Mouse (Mus musculus) heart, adult 2 months (tissue): ENCODE results near the gene Rnps1. TPM values are rescaled to one million over a fixed set of nuclear protein-coding genes. Genes with fewer than 3 reads are reported as not detected.
A peak's percentile ranks its signal among the peaks of the same experiment; 100 is the strongest.

Experiments
- DNase-seq, 2 experiments: peaks; one replicate each; pipeline ENCODE4 v3.0.0; 2021
- H3K27ac ChIP-seq: fragments of 200-600 bp; 2 replicates; pipeline ENCODE4 v1.8.1; 2022
- H3K27me3 ChIP-seq: fragments of 200-500 bp; 2 replicates; pipeline ENCODE4 v1.6.1; 2012; ENCODE audit warnings: mild to moderate bottlenecking, low read length, inconsistent platforms, mixed read lengths; ENCODE audit not compliant: control insufficient read depth, insufficient read depth
- H3K36me3 ChIP-seq: fragments of 200-500 bp; 2 replicates; pipeline ENCODE4 v1.6.1; 2012; ENCODE audit warnings: low read length, inconsistent platforms; ENCODE audit not compliant: control insufficient read depth, insufficient read depth
- H3K4me1 ChIP-seq: fragments of 200-500 bp; 2 replicates; pipeline ENCODE4 v1.6.1; 2011; ENCODE audit warnings: low read length; ENCODE audit not compliant: control insufficient read depth, insufficient read depth
- H3K4me3 ChIP-seq: fragments of 200-600 bp; 2 replicates; pipeline ENCODE4 v1.8.1; 2022
- H3K79me2 ChIP-seq: fragments of 200-500 bp; replicated peaks from 2 replicates; pipeline ENCODE4 v1.6.1; 2012; ENCODE audit warnings: mild to moderate bottlenecking, inconsistent platforms, low read length, moderate library complexity, mixed read lengths; ENCODE audit not compliant: control insufficient read depth, insufficient read depth
- H3K9ac ChIP-seq: fragments of 200-500 bp; 2 replicates; pipeline ENCODE4 v1.6.1; 2012; ENCODE audit warnings: low read depth, mild to moderate bottlenecking, control low read depth, inconsistent platforms, low read length, mixed read lengths
- CTCF ChIP-seq: fragments of 200-600 bp; IDR thresholded peaks from 2 replicates; pipeline ENCODE4 v1.8.1; 2022; ENCODE audit warnings: antibody characterized with exemption, mild to moderate bottlenecking, moderate library complexity
- EP300 ChIP-seq: fragments of 200-500 bp; IDR thresholded peaks from 2 replicates; pipeline ENCODE4 v1.6.1; 2011; ENCODE audit warnings: low read depth, low read length, control low read depth; ENCODE audit not compliant: insufficient read depth
- POLR2A ChIP-seq: fragments of 200-500 bp; IDR thresholded peaks from 2 replicates; pipeline ENCODE4 v1.6.1; 2011; ENCODE audit warnings: mild to moderate bottlenecking, low read depth, low read length, control low read depth; ENCODE audit not compliant: insufficient read depth
- WGBS: fragments of 180-500 bp; shearing (Covaris S2); methylation state at CpG from one replicate; pipeline ENCODE4 v1.1.7; 2018; 5-methylcytosine and 5-hydroxymethylcytosine counted together
- intact Hi-C: fragments of 180-260 bp; cut with DNase I; formaldehyde crosslinking; loops from one replicate; pipeline ENCODE4 v1.15.1; 2025
- polyA plus RNA-seq: library from polyadenylated mRNA; depleted of rRNA; stranded (reverse); fragments of >200 nt; gene quantifications from 2 replicates; pipeline ENCODE4 v1.2.3, GENCODE M21; 2012
- total RNA-seq, 2 experiments: library from RNA; stranded (reverse); gene quantifications; 2 replicates each; pipeline ENCODE4 v1.2.3; 2021

Gene Rnps1
- total and polyA plus RNA-seq, 3 experiments, result 60.0 to 83.0 (median 62.7) TPM

DNA sequence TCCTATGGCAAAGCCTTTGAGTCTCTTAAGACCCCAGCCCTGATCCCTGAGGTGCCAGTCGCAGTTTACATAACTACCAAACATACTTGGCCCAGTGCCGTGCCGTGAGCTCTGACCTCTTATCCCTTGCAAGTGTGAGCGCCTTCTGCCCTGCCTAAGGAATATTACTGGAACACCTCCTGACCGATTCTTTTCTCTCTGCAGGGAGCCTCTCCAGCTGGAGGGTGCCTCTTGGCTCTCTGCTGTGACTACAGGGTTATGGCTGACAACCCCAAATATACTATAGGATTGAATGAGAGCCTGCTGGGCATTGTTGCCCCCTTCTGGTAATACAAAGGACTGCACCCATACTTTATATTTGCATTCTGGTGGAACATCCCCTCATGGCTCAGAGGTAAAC, 22.7 kb downstream of the Rnps1 start:
- H3K9ac ChIP-seq, result no peak overlapping the region
- no peak for TF ChIP-seq POLR2A
- TF ChIP-seq EP300, result no peak
- TF ChIP-seq CTCF, result peak; percentile 94
- H3K4me3 ChIP-seq, result no peak overlapping the region
- H3K79me2 ChIP-seq, result peaks cover under 1% of the 10 kb centered on the region; the same call in 1 of the 2 replicates
- H3K4me1 ChIP-seq, result no peaks in the 10 kb centered on the region
- 65% methylated on average over 5 of the region's 5 CpGs for WGBS
- H3K27me3 ChIP-seq, result no peaks in the 10 kb centered on the region
- no peak overlapping the region for H3K27ac ChIP-seq
- intact Hi-C loops, result no loop called here
- no peak for DNase-seq
- H3K36me3 ChIP-seq, result no peaks in the 10 kb centered on the region; the same call in 1 of the 2 replicates

GRCm38 (mm10) chr17:24440377-24440776, 26.0 kb downstream of the Rnps1 start:
- H3K4me1 ChIP-seq, result no peaks in the 10 kb centered on the region
- H3K9ac ChIP-seq, result no peak overlapping the region
- H3K79me2 ChIP-seq, result no peaks in the 10 kb centered on the region
- H3K4me3 ChIP-seq, result no peak overlapping the region
- TF ChIP-seq EP300 (0 out of 2 replicates have a peak, but pooled peaks have one; percentile 13), CTCF (no peak), POLR2A (no peak)
- H3K27ac ChIP-seq, result no peak overlapping the region
- DNase-seq, result no peak
- intact Hi-C loops, result no loop called here
- 83% methylated on average over 8 of the region's 8 CpGs for WGBS
- H3K27me3 ChIP-seq, result no peaks in the 10 kb centered on the region
- no peaks in the 10 kb centered on the region for H3K36me3 ChIP-seq

DNA sequence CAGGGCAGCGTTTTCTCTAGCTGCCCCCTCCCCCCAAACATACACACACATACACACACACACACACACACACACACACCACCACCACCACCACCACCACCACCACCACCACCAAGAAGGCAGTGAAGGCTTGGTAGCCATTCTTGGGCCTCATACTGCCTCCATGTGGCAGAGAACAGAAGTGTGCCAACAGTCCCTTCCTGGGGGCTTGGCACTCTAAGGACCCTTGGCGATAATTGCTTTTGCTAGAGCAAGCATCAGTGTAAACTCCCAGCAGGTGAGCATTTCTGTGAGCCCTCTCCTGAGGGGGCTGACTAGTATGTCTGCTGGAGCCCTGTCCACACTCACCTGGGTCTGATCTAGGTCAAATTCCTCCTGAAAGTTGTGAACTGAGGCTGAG, 26.8 kb downstream of the Rnps1 start:
- no peak for DNase-seq

DNA sequence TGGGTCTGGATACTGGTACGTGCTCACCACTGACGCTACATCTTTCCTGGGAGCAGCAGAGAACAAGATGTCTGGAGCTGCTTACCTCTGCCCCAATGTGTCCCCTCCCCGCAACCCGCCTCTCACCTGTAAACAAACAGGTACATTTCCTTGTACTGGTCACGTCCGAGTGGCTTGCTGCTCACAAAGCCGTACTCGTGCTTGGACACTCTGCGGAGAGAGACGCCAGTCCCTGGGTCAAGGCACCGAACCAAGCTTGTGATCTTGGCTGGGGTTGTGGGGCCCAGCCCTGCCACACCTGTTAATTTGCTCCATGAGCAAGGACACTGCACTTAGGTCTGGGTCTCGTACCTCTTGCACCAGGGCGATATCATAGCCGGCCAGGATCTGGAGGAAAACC, 27.7 kb downstream of the Rnps1 start:
- intact Hi-C loops, result no loop called here
- Histone ChIP-seq H3K9ac (no peak overlapping the region), H3K27ac (no peak overlapping the region), H3K79me2 (no peaks in the 10 kb centered on the region), H3K36me3 (no peaks in the 10 kb centered on the region), H3K4me1 (no peaks in the 10 kb centered on the region), H3K4me3 (no peak overlapping the region), H3K27me3 (no peaks in the 10 kb centered on the region)
- DNase-seq, result no peak
- TF ChIP-seq POLR2A (no peak), CTCF (no peak), EP300 (no peak)
- 89% methylated on average over 14 of the region's 14 CpGs for WGBS

More for the DNA sequence above, 26.8 kb downstream of the Rnps1 start:
- TF ChIP-seq EP300, result no peak
- peak; percentile 34 for TF ChIP-seq CTCF
- intact Hi-C loops, result no loop called here
- no peak overlapping the region for H3K4me3 ChIP-seq
- no peak overlapping the region for H3K27ac ChIP-seq
- H3K36me3 ChIP-seq, result no peaks in the 10 kb centered on the region
- H3K4me1 ChIP-seq, result no peaks in the 10 kb centered on the region
- H3K27me3 ChIP-seq, result no peaks in the 10 kb centered on the region
- 28% methylated on average over 2 of the region's 2 CpGs for WGBS
- no peaks in the 10 kb centered on the region for H3K79me2 ChIP-seq
- H3K9ac ChIP-seq, result no peak overlapping the region

GRCm38 (mm10) chr17:24442632-24443155, 28.3 kb downstream of the Rnps1 start, which contains the start of gene Dnase1l2:
Gene Dnase1l2 (minus strand): TSS chr17:24443105.
- Histone ChIP-seq H3K27me3 (no peaks in the 10 kb centered on the region), H3K27ac (no peak within 1 kb of the TSS), H3K36me3 (no peaks in the 10 kb centered on the region), H3K4me1 (no peaks in the 10 kb centered on the region), H3K9ac (no peak within 1 kb of the TSS), H3K4me3 (no peak within 1 kb of the TSS), H3K79me2 (no peaks in the 10 kb centered on the region)
- 55% methylated on average over 7 of the region's 7 CpGs for WGBS
- intact Hi-C loops, result no loop called here
- no peak for DNase-seq
- TF ChIP-seq POLR2A, result no peak
- TF ChIP-seq EP300, result no peak
- TF ChIP-seq CTCF, result no peak

- Histone ChIP-seq H3K79me2 (no peaks in the 10 kb centered on the region), H3K27ac (no peak overlapping the region), H3K27me3 (no peaks in the 10 kb centered on the region), H3K4me1 (no peaks in the 10 kb centered on the region), H3K36me3 (no peaks in the 10 kb centered on the region), H3K4me3 (no peak overlapping the region), H3K9ac (no peak overlapping the region)
- intact Hi-C loops, result no loop called here
- DNase-seq, result no peak
- whole genome bisulfite sequencing, result 65% methylated on average over 4 of the region's 4 CpGs
- TF ChIP-seq POLR2A, result no peak
- no peak for TF ChIP-seq CTCF
- no peak for TF ChIP-seq EP300
These were observed 29.0 kb downstream of the Rnps1 start for GRCm38 (mm10) chr17:24443409-24443808.
